Mouse (Mus musculus): Measurements from ENCODE around the gene Pde7b. TPM values are rescaled to one million over a fixed set of nuclear protein-coding genes. Genes with fewer than 3 reads are reported as not detected.

Pde7b gene
- polyA plus RNA-seq, 1 experiment from 2014 or later: 4.2 TPM

GRCm38 (mm10) chr10:20459657-20460350 is 265.1 kb downstream of the Pde7b start:
- Histone ChIP-seq H3K9me3 (no peaks in the 10 kb centered on the region), H3K27ac (no peak overlapping the region), H3K36me3 (no peaks in the 10 kb centered on the region), H3K4me1 (peaks cover 16% of the 10 kb centered on the region), H3K4me3 (no peak overlapping the region), H3K27me3 (ENCODE audit: insufficient read depth, poor library complexity, severe bottlenecking) (no peaks in the 10 kb centered on the region)
- WGBS: 90% methylated on average over 7 of the region's 7 CpGs
- no peak for DNase-seq (ENCODE audit: low spot score)

- H3K9me3 ChIP-seq: no peaks in the 10 kb centered on the region
- H3K4me1 ChIP-seq: peaks cover 21% of the 10 kb centered on the region
- no peak overlapping the region for H3K4me3 ChIP-seq
- 45% methylated on average over 3 of the region's 3 CpGs for WGBS
- no peak for DNase-seq (ENCODE audit: low spot score)
- no peaks in the 10 kb centered on the region for H3K27me3 ChIP-seq (ENCODE audit: insufficient read depth, poor library complexity, severe bottlenecking)
- H3K27ac ChIP-seq: no peak overlapping the region
- H3K36me3 ChIP-seq: no peaks in the 10 kb centered on the region
Observed at GRCm38 (mm10) chr10:20459160-20459559, 265.7 kb downstream of the Pde7b start.

DNA sequence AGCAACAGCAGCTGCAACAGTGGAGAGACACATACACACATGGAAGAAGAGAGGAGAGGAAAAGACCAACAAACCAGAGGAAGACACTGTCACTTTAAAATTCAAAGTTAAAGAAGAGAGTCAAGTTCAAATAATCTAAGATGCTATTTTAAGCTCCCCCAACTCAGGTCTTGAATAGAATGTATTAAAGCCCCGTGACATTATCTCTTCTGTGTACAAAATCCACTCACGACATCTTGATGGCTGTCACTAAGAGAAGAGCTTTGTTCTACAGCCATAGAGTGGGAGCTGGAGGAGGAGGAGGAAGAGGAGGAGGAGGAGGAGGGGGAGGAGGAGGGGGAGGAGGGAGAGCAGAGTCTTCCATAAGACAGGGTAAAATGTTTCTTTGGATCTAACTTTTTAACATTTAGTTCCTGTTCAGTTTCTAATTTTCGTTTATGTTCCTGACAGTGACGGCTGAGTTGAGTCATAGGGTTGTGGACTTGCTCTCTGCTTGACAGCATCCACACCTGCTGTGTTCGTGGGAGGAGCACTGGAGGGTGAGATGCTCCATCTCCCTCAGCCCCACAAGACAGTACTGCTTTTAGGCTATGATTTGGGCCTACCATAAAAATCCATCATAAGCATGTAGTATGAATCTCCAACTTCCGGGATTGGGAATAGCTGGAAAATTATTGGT is 270.4 kb downstream of the Pde7b start:
- Histone ChIP-seq H3K27ac (peak overlapping the region; percentile 4; the same call in 1 of the 2 replicates), H3K4me3 (no peak overlapping the region), H3K36me3 (no peaks in the 10 kb centered on the region), H3K4me1 (peaks cover 9% of the 10 kb centered on the region), H3K9me3 (no peaks in the 10 kb centered on the region), H3K27me3 (ENCODE audit: insufficient read depth, poor library complexity, severe bottlenecking) (no peaks in the 10 kb centered on the region)
- WGBS: 56% methylated on average over 6 of the region's 6 CpGs
- no peak for DNase-seq (ENCODE audit: low spot score)

DNA sequence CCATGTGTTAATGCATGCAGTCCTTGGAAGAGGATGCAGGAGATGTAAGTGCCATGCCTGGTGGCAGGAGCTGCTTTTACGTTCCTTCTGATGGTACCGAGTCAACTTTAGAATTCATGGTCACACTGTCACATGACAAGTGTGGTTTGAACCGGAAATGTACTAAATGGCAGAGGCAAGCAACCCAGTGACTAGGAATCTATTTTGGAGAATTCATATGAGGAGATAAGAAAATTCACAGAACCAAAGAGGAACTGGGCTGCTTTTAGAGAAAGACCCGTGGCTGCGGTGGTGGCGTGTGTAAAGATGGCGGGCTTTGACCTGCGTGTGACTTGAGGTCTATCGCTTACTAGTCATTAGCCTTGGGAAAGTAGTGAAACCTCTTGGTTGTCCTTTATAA is 287.4 kb downstream of the Pde7b start:
- H3K4me3 ChIP-seq: no peak overlapping the region
- no peaks in the 10 kb centered on the region for H3K4me1 ChIP-seq
- no peaks in the 10 kb centered on the region for H3K27me3 ChIP-seq (ENCODE audit: insufficient read depth, poor library complexity, severe bottlenecking)
- DNase-seq (ENCODE audit: low spot score): no peak
- no peaks in the 10 kb centered on the region for H3K9me3 ChIP-seq
- no peaks in the 10 kb centered on the region; the same call in 1 of the 2 replicates for H3K36me3 ChIP-seq
- WGBS: 93% methylated on average over 9 of the region's 9 CpGs
- H3K27ac ChIP-seq: no peak overlapping the region

DNA sequence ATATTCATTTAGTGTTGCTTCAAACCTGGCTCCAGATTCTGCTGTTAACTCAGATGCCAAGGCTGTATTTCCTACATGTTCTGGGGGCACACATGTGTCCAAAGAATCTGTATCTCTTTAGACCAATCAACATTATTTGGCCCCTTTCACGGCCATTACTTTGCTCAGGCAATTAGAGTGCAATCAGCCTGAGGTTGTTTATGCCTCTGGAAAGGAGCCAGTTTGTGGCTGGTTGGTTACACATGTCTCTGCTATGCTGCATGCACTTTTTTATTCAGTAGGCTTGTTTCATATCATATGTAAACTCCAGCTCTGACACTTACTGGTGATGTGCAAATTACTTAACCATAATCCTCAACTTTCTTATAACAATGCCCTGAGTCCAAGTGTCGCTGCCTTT is 287.9 kb downstream of the Pde7b start:
- no peaks in the 10 kb centered on the region; the same call in 1 of the 2 replicates for H3K36me3 ChIP-seq
- 83% methylated on average over 2 of the region's 2 CpGs for WGBS
- H3K27me3 ChIP-seq (ENCODE audit: insufficient read depth, poor library complexity, severe bottlenecking): no peaks in the 10 kb centered on the region
- no peak overlapping the region for H3K4me3 ChIP-seq
- no peaks in the 10 kb centered on the region for H3K9me3 ChIP-seq
- no peak for DNase-seq (ENCODE audit: low spot score)
- no peaks in the 10 kb centered on the region for H3K4me1 ChIP-seq
- no peak overlapping the region for H3K27ac ChIP-seq

- H3K27ac ChIP-seq: no peak overlapping the region
- DNase-seq (ENCODE audit: low spot score): no peak
- H3K36me3 ChIP-seq: no peaks in the 10 kb centered on the region; the same call in 1 of the 2 replicates
- WGBS: 88% methylated on average over 7 of the region's 7 CpGs
- H3K4me1 ChIP-seq: no peaks in the 10 kb centered on the region; the same call in 1 of the 2 replicates
- H3K4me3 ChIP-seq: no peak overlapping the region
- H3K27me3 ChIP-seq (ENCODE audit: insufficient read depth, poor library complexity, severe bottlenecking): no peaks in the 10 kb centered on the region
- H3K9me3 ChIP-seq: no peaks in the 10 kb centered on the region
Observed at GRCm38 (mm10) chr10:20435913-20436312, 289.0 kb downstream of the Pde7b start.

DNA sequence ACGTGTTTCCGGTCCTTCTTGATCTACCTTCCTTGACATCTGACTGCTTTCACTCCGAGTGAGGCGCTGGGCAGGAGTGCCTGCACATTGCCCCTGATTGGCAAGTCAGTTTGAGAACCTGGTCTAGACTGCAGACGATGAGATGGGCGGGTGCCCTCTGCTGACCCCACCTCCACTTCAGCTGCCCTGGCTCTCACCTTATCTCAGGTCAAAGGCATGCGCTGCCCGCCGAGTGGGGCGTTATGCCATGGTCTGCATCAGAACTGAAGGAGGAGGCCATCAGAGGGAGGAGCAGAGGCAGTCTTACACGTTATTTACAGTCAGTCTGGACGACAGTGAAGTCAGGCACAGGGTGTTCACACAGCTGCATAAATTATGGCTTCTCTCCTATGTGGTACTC is 293.5 kb downstream of the Pde7b start:
- Histone ChIP-seq H3K27me3 (ENCODE audit: insufficient read depth, poor library complexity, severe bottlenecking) (no peaks in the 10 kb centered on the region), H3K9me3 (no peaks in the 10 kb centered on the region), H3K27ac (no peak overlapping the region), H3K4me1 (no peaks in the 10 kb centered on the region; the same call in 1 of the 2 replicates), H3K36me3 (no peaks in the 10 kb centered on the region; the same call in 1 of the 2 replicates), H3K4me3 (no peak overlapping the region)
- WGBS: 45% methylated on average over 12 of the region's 12 CpGs
- DNase-seq (ENCODE audit: low spot score): no peak

DNA sequence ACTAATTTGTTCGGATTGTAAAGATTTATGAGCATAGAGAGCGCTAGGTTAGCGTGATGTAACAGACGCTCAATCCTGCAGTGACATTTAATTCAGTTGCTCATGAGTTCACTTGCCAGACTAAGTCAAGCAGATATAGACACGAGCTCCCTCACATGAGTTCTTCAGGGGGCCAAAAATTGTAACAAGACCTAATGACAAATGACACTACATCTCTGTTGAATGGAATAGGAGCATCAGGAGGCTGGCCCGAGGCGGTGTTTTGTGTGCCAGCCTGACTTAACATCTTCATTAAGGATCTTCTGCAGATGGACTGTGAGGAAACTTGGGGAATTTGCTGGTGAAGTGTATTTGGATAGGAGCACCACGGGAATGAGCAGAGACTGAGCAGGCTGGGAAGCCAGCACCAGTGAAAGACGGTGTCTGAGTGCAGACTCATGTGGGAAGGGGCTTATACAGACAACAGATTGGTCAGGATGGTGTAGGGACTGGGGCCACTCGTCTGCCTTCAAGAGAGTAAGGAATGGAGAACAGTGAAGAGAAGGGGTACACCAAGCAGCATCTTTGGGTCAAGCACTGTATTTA is 303.5 kb downstream of the Pde7b start:
- 85% methylated on average over 10 of the region's 10 CpGs for WGBS
- H3K9me3 ChIP-seq: no peaks in the 10 kb centered on the region
- no peak overlapping the region for H3K27ac ChIP-seq
- no peaks in the 10 kb centered on the region for H3K36me3 ChIP-seq
- no peak overlapping the region for H3K4me3 ChIP-seq
- DNase-seq (ENCODE audit: low spot score): no peak
- H3K4me1 ChIP-seq: peaks cover 11% of the 10 kb centered on the region; the same call in 1 of the 2 replicates
- H3K27me3 ChIP-seq (ENCODE audit: insufficient read depth, poor library complexity, severe bottlenecking): no peaks in the 10 kb centered on the region

- Histone ChIP-seq H3K9me3 (no peaks in the 10 kb centered on the region), H3K4me1 (peaks cover 11% of the 10 kb centered on the region; the same call in 1 of the 2 replicates), H3K27ac (no peak overlapping the region), H3K4me3 (no peak overlapping the region), H3K36me3 (no peaks in the 10 kb centered on the region), H3K27me3 (ENCODE audit: insufficient read depth, poor library complexity, severe bottlenecking) (no peaks in the 10 kb centered on the region)
- DNase-seq (ENCODE audit: low spot score): no peak
- WGBS: 30% methylated on average over 7 of the region's 7 CpGs
Observed at GRCm38 (mm10) chr10:20420296-20420695, 304.6 kb downstream of the Pde7b start.

- no peak overlapping the region for H3K4me3 ChIP-seq
- no peaks in the 10 kb centered on the region for H3K27me3 ChIP-seq (ENCODE audit: insufficient read depth, poor library complexity, severe bottlenecking)
- WGBS: 77% methylated on average over 10 of the region's 10 CpGs
- no peaks in the 10 kb centered on the region for H3K36me3 ChIP-seq
- H3K4me1 ChIP-seq: peaks cover 11% of the 10 kb centered on the region; the same call in 1 of the 2 replicates
- no peaks in the 10 kb centered on the region for H3K9me3 ChIP-seq
- H3K27ac ChIP-seq: 0 out of 2 replicates have a peak overlapping the region, but pooled peaks have one; percentile 6
- DNase-seq (ENCODE audit: low spot score): no peak
Observed at GRCm38 (mm10) chr10:20418856-20419219, 306.0 kb downstream of the Pde7b start.

- Histone ChIP-seq H3K36me3 (0 out of 2 replicates have a peak, but pooled peaks cover 2% of the 10 kb centered on the region), H3K4me3 (no peak overlapping the region), H3K27ac (0 out of 2 replicates have a peak overlapping the region, but pooled peaks have one; percentile 6), H3K27me3 (ENCODE audit: insufficient read depth, poor library complexity, severe bottlenecking) (no peaks in the 10 kb centered on the region), H3K9me3 (no peaks in the 10 kb centered on the region), H3K4me1 (peaks cover 11% of the 10 kb centered on the region; the same call in 1 of the 2 replicates)
- no peak for DNase-seq (ENCODE audit: low spot score)
- WGBS: 53% methylated on average over 11 of the region's 11 CpGs
Observed at GRCm38 (mm10) chr10:20418202-20418855, 306.5 kb downstream of the Pde7b start.

GRCm38 (mm10) chr10:20409181-20409580 is 315.7 kb downstream of the Pde7b start:
- Histone ChIP-seq H3K4me1 (peaks cover 22% of the 10 kb centered on the region), H3K27me3 (ENCODE audit: insufficient read depth, poor library complexity, severe bottlenecking) (no peaks in the 10 kb centered on the region), H3K27ac (peak overlapping the region; percentile 59; the same call in 1 of the 2 replicates), H3K36me3 (peaks cover 11% of the 10 kb centered on the region; the same call in 1 of the 2 replicates), H3K9me3 (0 out of 2 replicates have a peak, but pooled peaks cover 5% of the 10 kb centered on the region), H3K4me3 (no peak overlapping the region)
- DNase-seq (ENCODE audit: low spot score): peak; percentile 89
- 37% methylated on average over 10 of the region's 10 CpGs for WGBS
